Mouse (Mus musculus): ENCODE results near the gene Secisbp2. TPM values are rescaled to one million over a fixed set of nuclear protein-coding genes. Genes with fewer than 3 reads are reported as not detected.
A peak's percentile ranks its signal among the peaks of the same experiment; 100 is the strongest.

The Secisbp2 gene
- polyA plus RNA-seq, 1 experiment from 2014 or later: 32.2 TPM

DNA sequence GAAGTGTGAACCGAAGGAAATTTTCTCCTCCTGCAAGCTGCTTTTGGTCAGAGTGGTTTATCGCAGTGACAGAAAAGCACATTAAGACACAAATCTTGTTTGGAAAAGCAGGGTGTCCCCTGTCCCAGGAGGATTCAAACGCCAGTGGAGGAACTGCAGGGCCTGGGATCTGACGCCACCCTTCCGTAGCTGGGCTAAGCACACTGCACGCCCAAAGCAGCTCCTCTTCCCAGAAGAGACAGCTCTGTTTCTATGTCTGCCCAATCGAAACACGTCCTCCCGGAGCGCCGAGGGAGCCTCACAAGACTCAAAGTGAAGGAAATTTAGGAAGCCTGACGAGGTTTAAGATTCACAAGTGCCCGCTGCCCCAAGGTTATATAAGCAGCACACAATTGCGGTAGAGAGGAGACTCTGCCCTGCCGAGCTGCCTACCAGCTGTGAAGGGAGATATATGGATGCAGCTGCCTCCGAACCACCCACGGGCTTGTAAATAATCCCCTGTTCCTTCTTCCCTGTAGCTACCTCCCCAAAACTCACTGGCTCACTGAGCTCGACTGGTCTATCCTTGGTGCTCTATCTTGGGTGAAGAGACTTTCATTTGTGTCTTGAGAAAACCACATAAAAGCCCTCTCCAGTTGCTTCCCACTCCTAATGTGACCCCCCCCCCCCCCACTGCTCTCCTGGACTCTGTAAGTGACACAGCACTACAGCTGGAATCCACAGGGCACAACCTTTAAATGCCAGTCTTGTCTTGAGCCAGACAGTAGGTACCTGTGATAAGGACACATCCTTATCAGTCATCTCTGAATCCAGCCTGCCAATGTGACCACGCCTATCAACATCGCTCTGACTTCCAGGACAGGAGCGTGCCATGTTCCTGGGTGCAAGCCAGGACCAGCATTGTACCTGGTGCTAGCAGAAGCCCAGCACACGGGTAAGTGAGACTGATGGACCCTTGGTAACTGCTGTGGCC is 54.7 kb downstream of the Secisbp2 start:
- peaks cover 7% of the 10 kb centered on the region for H3K36me3 ChIP-seq (ENCODE audit: control insufficient read depth, insufficient read depth, low read length)
- H3K9me3 ChIP-seq (ENCODE audit: control insufficient read depth, low read length): no peaks in the 10 kb centered on the region
- no peaks in the 10 kb centered on the region for H3K4me1 ChIP-seq (ENCODE audit: control insufficient read depth, insufficient read depth, low read length)
- H3K27ac ChIP-seq (replicated peaks; ENCODE audit: low read depth, low read length): 0 out of 2 replicates have a peak overlapping the region, but pooled peaks have one; percentile 3
- peak; percentile 8 for DNase-seq
- 75% methylated on average over 22 of the region's 22 CpGs for WGBS
- no peak overlapping the region for H3K4me3 ChIP-seq (replicated peaks; ENCODE audit: low read depth, low read length)
- no peak overlapping the region for H3K9ac ChIP-seq (replicated peaks; ENCODE audit: low read length)
- H3K4me2 ChIP-seq (ENCODE audit: low read length): no peak overlapping the region
- H3K27me3 ChIP-seq (ENCODE audit: control insufficient read depth, insufficient read depth, low read length): no peaks in the 10 kb centered on the region
- no peak for ATAC-seq (ENCODE audit: low FRiP score, low TSS enrichment)

DNA sequence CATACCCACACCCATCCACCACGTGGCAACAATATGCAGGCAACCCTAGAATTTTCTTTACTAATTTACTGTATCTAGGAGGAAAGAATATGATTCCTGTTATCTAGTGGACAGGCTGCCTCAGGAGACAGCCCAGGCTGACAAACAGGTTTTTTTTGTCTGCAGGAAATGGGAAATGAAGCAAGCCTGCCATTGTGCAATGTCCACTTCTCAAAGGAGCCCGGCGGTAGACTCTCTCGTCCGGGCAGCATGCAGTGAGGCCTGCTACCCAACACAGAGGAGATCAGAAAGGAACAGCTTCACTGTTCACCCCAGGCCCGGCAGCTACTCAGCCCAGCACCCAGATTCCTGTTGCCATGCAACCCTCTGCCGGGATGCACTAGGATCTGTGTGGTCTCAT is 59.2 kb downstream of the Secisbp2 start:
- no peak for DNase-seq
- WGBS: 80% methylated on average over 7 of the region's 7 CpGs
- Histone ChIP-seq H3K36me3 (ENCODE audit: control insufficient read depth, insufficient read depth, low read length) (peaks cover 9% of the 10 kb centered on the region; the same call in 1 of the 2 replicates), H3K4me2 (ENCODE audit: low read length) (no peak overlapping the region), H3K4me3 (replicated peaks; ENCODE audit: low read depth, low read length) (no peak overlapping the region), H3K9me3 (ENCODE audit: control insufficient read depth, low read length) (no peaks in the 10 kb centered on the region), H3K4me1 (ENCODE audit: control insufficient read depth, insufficient read depth, low read length) (no peaks in the 10 kb centered on the region), H3K27me3 (ENCODE audit: control insufficient read depth, insufficient read depth, low read length) (no peaks in the 10 kb centered on the region), H3K9ac (replicated peaks; ENCODE audit: low read length) (no peak overlapping the region), H3K27ac (replicated peaks; ENCODE audit: low read depth, low read length) (no peak overlapping the region)
- no peak for ATAC-seq (ENCODE audit: low FRiP score, low TSS enrichment)

DNA sequence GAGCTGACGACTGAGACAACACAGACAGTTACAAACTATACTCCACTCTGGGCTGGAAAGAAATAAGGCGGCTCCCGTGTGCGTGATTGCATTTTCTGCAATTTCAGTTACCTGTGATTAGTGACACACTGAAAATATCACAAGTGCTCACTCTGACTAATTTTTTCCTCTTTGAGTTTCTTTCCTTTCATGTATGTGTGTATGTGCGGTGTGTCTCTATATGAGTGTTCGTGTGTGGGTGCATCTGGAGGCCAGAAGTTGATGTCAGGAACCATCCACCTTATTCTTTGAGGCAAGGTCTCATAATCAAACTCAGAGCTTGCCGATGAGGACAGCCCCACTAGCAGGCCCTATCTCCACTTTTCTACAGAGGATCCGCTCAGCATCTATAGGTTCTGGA is 60.5 kb downstream of the Secisbp2 start:
- ATAC-seq (ENCODE audit: low FRiP score, low TSS enrichment) (no peak), DNase-seq (no peak)
- no peak overlapping the region for H3K9ac ChIP-seq (replicated peaks; ENCODE audit: low read length)
- no peaks in the 10 kb centered on the region for H3K4me1 ChIP-seq (ENCODE audit: control insufficient read depth, insufficient read depth, low read length)
- H3K27me3 ChIP-seq (ENCODE audit: control insufficient read depth, insufficient read depth, low read length): no peaks in the 10 kb centered on the region
- H3K9me3 ChIP-seq (ENCODE audit: control insufficient read depth, low read length): no peaks in the 10 kb centered on the region
- 96% methylated on average over 8 of the region's 8 CpGs for WGBS
- no peak overlapping the region for H3K4me3 ChIP-seq (replicated peaks; ENCODE audit: low read depth, low read length)
- peaks cover 9% of the 10 kb centered on the region; the same call in 1 of the 2 replicates for H3K36me3 ChIP-seq (ENCODE audit: control insufficient read depth, insufficient read depth, low read length)
- no peak overlapping the region for H3K4me2 ChIP-seq (ENCODE audit: low read length)
- H3K27ac ChIP-seq (replicated peaks; ENCODE audit: low read depth, low read length): no peak overlapping the region

GRCm38 (mm10) chr13:51716350-51717263 is 65.1 kb downstream of the Secisbp2 start:
- H3K27me3 ChIP-seq (ENCODE audit: control insufficient read depth, insufficient read depth, low read length): no peaks in the 10 kb centered on the region
- no peak for ATAC-seq (ENCODE audit: low FRiP score, low TSS enrichment)
- H3K27ac ChIP-seq (replicated peaks; ENCODE audit: low read depth, low read length): no peak overlapping the region
- WGBS: 84% methylated on average over 8 of the region's 8 CpGs
- no peak overlapping the region for H3K9ac ChIP-seq (replicated peaks; ENCODE audit: low read length)
- 0 out of 2 replicates have a peak, but pooled peaks cover 9% of the 10 kb centered on the region for H3K36me3 ChIP-seq (ENCODE audit: control insufficient read depth, insufficient read depth, low read length)
- no peak overlapping the region for H3K4me3 ChIP-seq (replicated peaks; ENCODE audit: low read depth, low read length)
- no peaks in the 10 kb centered on the region for H3K4me1 ChIP-seq (ENCODE audit: control insufficient read depth, insufficient read depth, low read length)
- 0 out of 2 replicates have a peak, but pooled peaks cover 2% of the 10 kb centered on the region for H3K9me3 ChIP-seq (ENCODE audit: control insufficient read depth, low read length)
- no peak overlapping the region for H3K4me2 ChIP-seq (ENCODE audit: low read length)
- DNase-seq: no peak

- no peak overlapping the region for H3K4me3 ChIP-seq (replicated peaks; ENCODE audit: low read depth, low read length)
- no peak overlapping the region for H3K4me2 ChIP-seq (ENCODE audit: low read length)
- DNase-seq: no peak
- no peaks in the 10 kb centered on the region for H3K27me3 ChIP-seq (ENCODE audit: control insufficient read depth, insufficient read depth, low read length)
- no peak overlapping the region for H3K27ac ChIP-seq (replicated peaks; ENCODE audit: low read depth, low read length)
- no peaks in the 10 kb centered on the region for H3K4me1 ChIP-seq (ENCODE audit: control insufficient read depth, insufficient read depth, low read length)
- H3K36me3 ChIP-seq (ENCODE audit: control insufficient read depth, insufficient read depth, low read length): 0 out of 2 replicates have a peak, but pooled peaks cover 2% of the 10 kb centered on the region
- no peak overlapping the region for H3K9ac ChIP-seq (replicated peaks; ENCODE audit: low read length)
- H3K9me3 ChIP-seq (ENCODE audit: control insufficient read depth, low read length): 0 out of 2 replicates have a peak, but pooled peaks cover 2% of the 10 kb centered on the region
- no peak for ATAC-seq (ENCODE audit: low FRiP score, low TSS enrichment)
- 81% methylated on average over 3 of the region's 3 CpGs for WGBS
These were observed 67.8 kb downstream of the Secisbp2 start for GRCm38 (mm10) chr13:51719256-51719655.

GRCm38 (mm10) chr13:51720556-51720955 is 69.1 kb downstream of the Secisbp2 start:
- 94% methylated on average over 4 of the region's 4 CpGs for WGBS
- ATAC-seq (ENCODE audit: low FRiP score, low TSS enrichment): no peak
- no peaks in the 10 kb centered on the region for H3K4me1 ChIP-seq (ENCODE audit: control insufficient read depth, insufficient read depth, low read length)

DNA sequence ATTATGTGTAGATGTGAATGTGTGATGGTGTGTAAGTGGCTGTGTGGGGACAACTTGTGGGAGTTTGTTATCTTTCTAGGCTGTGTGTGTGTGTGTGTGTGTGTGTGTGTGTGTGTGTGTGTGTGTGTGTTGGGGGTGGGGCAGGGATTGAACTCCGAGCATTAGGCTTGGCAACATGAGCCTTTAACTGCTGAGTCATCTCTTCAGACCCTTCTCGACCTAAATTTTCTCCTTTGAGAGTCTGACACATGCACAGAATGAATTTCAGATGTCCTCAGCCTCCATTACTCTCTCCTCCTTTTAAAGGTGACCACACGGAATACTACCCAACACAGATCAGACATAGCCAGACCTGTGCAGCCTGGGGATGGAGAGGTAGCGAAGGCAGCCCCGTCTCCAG is 71.6 kb downstream of the Secisbp2 start:
- H3K4me2 ChIP-seq (ENCODE audit: low read length): no peak overlapping the region
- no peaks in the 10 kb centered on the region for H3K27me3 ChIP-seq (ENCODE audit: control insufficient read depth, insufficient read depth, low read length)
- ATAC-seq (ENCODE audit: low FRiP score, low TSS enrichment): no peak
- 0 out of 2 replicates have a peak, but pooled peaks cover 2% of the 10 kb centered on the region for H3K36me3 ChIP-seq (ENCODE audit: control insufficient read depth, insufficient read depth, low read length)
- H3K9ac ChIP-seq (replicated peaks; ENCODE audit: low read length): no peak overlapping the region
- no peak overlapping the region for H3K27ac ChIP-seq (replicated peaks; ENCODE audit: low read depth, low read length)
- H3K4me3 ChIP-seq (replicated peaks; ENCODE audit: low read depth, low read length): no peak overlapping the region
- DNase-seq: no peak
- H3K4me1 ChIP-seq (ENCODE audit: control insufficient read depth, insufficient read depth, low read length): no peaks in the 10 kb centered on the region
- 85% methylated on average over 5 of the region's 5 CpGs for WGBS
- H3K9me3 ChIP-seq (ENCODE audit: control insufficient read depth, low read length): 0 out of 2 replicates have a peak, but pooled peaks cover 2% of the 10 kb centered on the region

More at GRCm38 (mm10) chr13:51720556-51720955, 69.1 kb downstream of the Secisbp2 start:
- Histone ChIP-seq H3K4me2 (ENCODE audit: low read length) (no peak overlapping the region), H3K9ac (replicated peaks; ENCODE audit: low read length) (no peak overlapping the region), H3K27ac (replicated peaks; ENCODE audit: low read depth, low read length) (no peak overlapping the region), H3K9me3 (ENCODE audit: control insufficient read depth, low read length) (0 out of 2 replicates have a peak, but pooled peaks cover 2% of the 10 kb centered on the region), H3K27me3 (ENCODE audit: control insufficient read depth, insufficient read depth, low read length) (no peaks in the 10 kb centered on the region), H3K36me3 (ENCODE audit: control insufficient read depth, insufficient read depth, low read length) (0 out of 2 replicates have a peak, but pooled peaks cover 2% of the 10 kb centered on the region), H3K4me3 (replicated peaks; ENCODE audit: low read depth, low read length) (no peak overlapping the region)
- no peak for DNase-seq

- Histone ChIP-seq H3K27me3 (ENCODE audit: control insufficient read depth, insufficient read depth, low read length) (no peaks in the 10 kb centered on the region), H3K4me3 (replicated peaks; ENCODE audit: low read depth, low read length) (no peak overlapping the region), H3K4me1 (ENCODE audit: control insufficient read depth, insufficient read depth, low read length) (no peaks in the 10 kb centered on the region), H3K9ac (replicated peaks; ENCODE audit: low read length) (no peak overlapping the region), H3K9me3 (ENCODE audit: control insufficient read depth, low read length) (no peaks in the 10 kb centered on the region), H3K27ac (replicated peaks; ENCODE audit: low read depth, low read length) (no peak overlapping the region), H3K36me3 (ENCODE audit: control insufficient read depth, insufficient read depth, low read length) (0 out of 2 replicates have a peak, but pooled peaks cover 2% of the 10 kb centered on the region), H3K4me2 (ENCODE audit: low read length) (no peak overlapping the region)
- DNase-seq (no peak), ATAC-seq (ENCODE audit: low FRiP score, low TSS enrichment) (no peak)
- WGBS: 82% methylated on average over 6 of the region's 6 CpGs
These were observed 73.1 kb downstream of the Secisbp2 start for GRCm38 (mm10) chr13:51724566-51724965.

All from midbrain, embryonic 14.5 days (tissue).